Mouse (Mus musculus) right cerebral cortex, adult 2 months (tissue): Measurements from ENCODE around the gene Tpx2.

Experiments
- DNase-seq, 2 experiments: peaks; one replicate each; pipeline ENCODE4 v3.0.0; 2021 to 2022; ENCODE audit warnings: low spot score in 2 of 2

The Tpx2 gene

DNA sequence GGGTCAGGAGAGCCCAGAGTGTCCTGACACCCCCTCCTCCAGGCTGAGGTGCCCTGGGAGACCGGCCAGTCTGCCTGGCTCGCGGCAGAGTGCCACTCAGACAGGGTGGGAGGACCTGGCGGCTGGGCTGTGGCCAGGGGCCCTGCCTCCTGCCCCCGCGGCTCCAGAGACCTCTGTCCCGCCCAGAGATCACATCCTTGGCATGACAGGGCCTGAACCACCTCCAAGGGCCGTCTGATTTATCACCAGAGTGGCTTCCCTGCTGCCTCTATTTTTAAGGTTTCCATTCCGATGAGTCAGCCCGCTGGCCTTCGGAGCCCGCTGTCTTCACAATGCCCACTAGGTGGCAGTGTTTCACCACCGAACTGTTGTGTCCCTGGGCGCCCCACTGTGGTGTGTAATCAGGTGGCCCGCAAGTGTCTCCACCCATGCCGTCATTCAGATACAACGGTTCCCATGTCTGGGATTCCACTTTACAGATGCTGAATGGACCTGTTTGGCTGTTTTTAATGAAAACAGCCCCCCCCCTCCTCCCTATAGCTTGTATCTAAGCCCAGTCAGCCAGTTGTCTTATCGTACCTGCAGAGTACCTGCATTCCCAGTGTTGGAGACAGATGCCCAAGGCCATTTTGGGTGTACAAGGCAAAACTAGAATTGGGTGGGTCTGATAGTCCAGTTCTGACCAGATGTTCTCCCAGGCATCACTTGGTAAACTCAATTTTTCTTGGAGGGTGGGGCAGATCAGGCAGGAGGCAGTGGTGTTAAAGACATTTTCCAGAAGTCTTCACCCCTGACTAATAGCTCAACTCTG is 66.8 kb downstream of the Tpx2 start:
- DNase-seq, result peak; percentile 93 to 95

GRCm38 (mm10) chr2:152915453-152915852 is 67.7 kb downstream of the Tpx2 start:
- DNase-seq, result no peak

- DNase-seq, result no peak
Measured at GRCm38 (mm10) chr2:152916111-152916510, 68.3 kb downstream of the Tpx2 start.

DNA sequence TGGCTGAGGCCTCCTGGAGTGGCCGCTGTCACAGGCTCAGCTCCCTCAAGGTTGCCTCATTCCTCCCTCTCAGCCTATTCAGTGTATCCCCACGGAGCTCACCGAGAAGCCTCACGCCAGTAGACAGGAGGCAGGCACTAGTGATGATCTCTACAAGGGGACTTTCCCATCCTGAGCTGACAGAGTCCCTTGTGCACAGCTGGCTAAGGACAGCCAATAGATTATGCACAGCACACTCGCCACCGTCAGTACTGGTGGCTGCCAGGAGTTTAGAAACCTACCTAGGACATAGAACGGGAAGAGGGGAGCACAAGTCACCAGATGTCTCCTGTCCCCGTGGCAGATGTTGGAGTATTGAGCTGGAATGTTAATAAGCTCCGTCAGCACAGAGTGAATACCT is 69.9 kb downstream of the Tpx2 start:
- no peak for DNase-seq

GRCm38 (mm10) chr2:152922376-152922775 is 74.6 kb downstream of the Tpx2 start:
- DNase-seq, result no peak

DNA sequence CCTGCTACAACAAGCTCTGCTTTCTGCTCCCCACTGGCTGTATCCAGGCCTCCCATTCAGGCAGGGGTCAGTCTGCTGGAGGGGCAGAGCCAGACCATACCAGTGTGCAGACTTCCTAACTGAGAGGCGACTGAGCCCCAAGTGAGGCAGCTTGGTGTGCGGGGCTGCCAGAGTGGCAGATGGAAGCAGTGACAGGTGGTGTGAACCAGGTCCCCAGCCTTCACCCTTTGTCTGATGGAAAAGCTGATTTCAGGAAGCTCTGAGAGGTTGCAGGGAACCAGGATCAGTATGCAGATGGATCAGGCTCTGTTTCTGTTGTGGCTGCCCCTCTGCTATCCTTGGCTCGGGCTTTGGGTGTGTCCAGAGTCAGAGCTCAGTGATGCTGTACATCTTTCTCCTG is 75.9 kb downstream of the Tpx2 start:
- no peak for DNase-seq

DNA sequence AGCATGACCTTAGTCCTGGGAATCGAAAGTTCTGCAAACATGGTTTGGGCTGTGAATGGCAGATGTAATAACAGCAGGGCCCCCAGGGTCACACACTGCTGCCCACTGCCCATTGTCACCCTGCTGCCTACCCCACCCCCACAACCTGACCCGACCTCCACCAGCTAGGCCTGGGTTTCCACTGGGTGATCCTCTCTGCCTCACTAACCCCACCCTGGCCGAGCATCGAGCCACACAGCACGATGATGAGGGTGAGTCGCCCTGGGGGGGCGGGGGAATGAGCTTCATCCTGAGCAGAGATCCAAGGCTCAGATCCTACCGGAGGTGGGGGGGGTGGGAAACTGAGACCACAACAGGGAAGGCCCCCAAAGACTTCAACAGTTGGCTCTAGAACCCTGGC is 76.4 kb downstream of the Tpx2 start:
- no peak for DNase-seq

- no peak for DNase-seq
Measured at GRCm38 (mm10) chr2:152924543-152924942, 76.8 kb downstream of the Tpx2 start.

GRCm38 (mm10) chr2:152925189-152925872 is 77.6 kb downstream of the Tpx2 start:
- no peak for DNase-seq

DNA sequence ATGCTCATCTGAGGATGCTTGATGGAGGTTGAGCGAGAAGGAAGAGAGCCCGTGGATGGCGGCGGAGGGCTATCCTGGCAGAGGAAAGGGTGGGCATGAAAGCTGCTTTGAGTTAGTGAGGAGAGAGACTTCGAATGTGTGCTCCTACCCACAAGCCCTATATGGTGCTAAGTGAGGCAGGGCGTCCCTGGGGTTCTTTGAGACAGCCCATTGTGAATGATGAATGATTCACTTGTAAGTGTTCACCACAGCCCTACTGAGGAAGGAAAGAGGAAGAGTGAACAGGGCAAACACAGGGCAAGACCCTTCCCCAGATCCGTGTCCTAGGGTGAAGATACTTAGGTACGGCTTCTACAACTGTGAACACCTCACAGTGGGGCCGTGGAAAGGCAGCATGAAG is 79.1 kb downstream of the Tpx2 start:
- no peak for DNase-seq

- DNase-seq, result peak in 1 of 2 experiments; percentile 23
Measured at GRCm38 (mm10) chr2:152927371-152927770, 79.6 kb downstream of the Tpx2 start.

DNA sequence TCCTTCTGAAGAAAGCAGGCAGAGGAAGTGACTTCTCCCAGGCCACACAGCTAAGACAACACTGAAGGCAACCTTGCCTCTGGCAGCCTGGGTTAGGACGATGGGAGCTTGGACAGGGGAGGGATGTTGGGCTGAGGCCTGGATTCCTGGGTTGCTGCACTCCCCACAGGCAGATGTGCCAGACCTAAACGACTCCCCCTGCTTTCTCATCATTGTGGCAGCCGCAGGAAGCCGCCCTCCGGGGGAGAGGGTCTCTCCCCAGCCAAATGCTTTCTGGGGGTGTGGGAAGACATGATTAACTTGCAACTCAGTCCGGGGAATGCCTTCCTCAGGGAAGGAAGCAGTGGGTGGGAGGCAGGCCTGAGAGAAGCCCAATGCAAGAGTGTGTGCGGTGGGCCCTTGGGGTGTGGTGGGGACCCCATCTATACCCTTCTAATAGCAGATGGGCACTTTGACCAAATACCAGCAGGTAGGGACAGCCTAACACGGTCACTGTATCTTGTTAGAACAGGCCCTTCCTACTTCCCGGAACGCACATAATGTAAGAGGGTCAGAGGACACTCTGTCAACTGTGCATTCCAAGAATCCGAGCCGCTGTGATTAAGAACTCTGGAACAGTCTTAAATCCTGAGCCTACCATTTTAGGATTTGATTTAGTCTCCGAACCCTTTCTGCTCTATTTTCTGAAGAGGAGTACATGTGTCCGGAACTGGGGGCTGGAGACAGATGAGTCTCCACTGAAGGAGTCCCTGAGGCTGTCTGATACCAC is 80.6 kb downstream of the Tpx2 start:
- no peak for DNase-seq

DNA sequence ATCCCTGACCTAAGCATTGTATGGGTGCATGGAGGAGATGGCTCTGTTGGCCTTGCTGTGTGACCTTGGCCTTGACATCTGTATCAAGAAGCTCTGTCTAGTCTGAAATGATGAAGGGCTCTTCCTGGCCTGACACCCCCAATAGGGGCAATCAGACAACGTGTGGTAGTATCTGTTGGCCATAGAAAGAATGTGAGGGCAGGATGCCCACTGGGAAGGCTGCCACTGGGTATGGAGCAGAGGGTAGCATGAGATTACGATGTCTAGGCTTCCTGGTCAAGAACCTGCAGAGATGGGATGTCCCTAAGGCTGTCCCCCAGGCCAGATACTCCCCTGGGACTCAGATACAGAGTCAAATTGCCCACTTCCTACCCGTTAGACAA is 81.2 kb downstream of the Tpx2 start:
- no peak for DNase-seq

GRCm38 (mm10) chr2:152930276-152930675 is 82.5 kb downstream of the Tpx2 start:
- DNase-seq, result no peak

- no peak for DNase-seq
Measured at GRCm38 (mm10) chr2:152931456-152932160, 83.8 kb downstream of the Tpx2 start.

GRCm38 (mm10) chr2:152933048-152933447 is 85.3 kb downstream of the Tpx2 start, which contains the start of gene Foxs1:
TSS of gene Foxs1 (minus strand) at chr2:152933208.
- DNase-seq, result no peak

- DNase-seq, result peak in 1 of 2 experiments; percentile 60
Measured at GRCm38 (mm10) chr2:152933614-152934013, 85.8 kb downstream of the Tpx2 start.

DNA sequence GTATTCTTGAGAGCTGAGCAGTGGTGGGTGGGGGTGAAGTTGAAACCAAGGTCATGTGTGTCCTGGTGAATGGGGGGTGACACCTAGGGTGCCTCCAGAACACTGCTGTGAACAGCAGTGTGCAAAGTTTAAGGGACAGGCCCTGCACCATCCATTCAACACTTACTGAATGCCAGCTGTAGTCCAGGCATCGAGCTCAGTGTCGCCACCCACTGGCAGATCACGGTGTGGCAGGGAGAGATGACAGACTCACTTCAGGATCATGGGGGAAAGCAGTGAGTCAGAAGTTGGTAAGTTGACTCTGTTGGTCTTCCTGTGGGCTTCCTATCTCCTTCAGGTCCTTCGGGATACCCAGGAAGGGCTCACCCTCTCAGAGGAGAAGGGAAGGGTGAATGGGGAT is 92.1 kb downstream of the Tpx2 start:
- DNase-seq, result peak in 1 of 2 experiments; percentile 49

GRCm38 (mm10) chr2:152941106-152941505 is 93.3 kb downstream of the Tpx2 start:
- DNase-seq, result no peak

GRCm38 (mm10) chr2:152941776-152942175 is 94.0 kb downstream of the Tpx2 start:
- no peak for DNase-seq

DNA sequence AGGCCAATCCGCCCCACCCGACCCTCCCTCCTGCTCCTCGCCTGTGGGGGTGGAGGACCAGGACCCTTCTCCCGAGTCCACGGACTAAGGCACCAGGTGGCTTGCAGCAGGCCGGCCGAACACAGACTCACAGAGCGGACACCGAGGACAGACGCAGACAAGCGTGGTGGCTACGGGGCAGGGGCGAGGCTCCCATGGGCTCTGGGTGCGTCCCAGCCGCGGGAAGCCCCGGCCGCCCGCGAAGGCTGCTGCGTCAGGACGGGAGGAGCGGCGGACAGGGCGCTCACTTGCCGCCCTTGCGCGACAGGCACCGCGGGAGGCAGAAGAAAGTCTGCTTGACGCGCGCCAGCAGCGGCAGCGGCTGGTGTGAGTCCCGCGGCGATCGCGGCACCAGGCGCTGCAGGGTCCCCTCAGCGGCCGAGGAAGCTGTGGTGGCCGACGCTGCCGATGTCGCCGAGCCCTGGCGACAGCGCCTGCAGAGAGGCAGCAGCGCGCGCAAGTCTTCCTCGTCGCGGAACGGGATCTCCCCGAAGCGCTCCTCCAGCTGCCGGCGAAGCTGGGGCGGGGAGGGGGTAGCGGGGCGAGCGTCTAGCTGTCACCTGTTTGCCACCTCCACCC is 95.2 kb downstream of the Tpx2 start:
- DNase-seq, result no peak
